Mouse (Mus musculus) cerebellum, adult 2 months (tissue): ENCODE measurements around the gene Babam2. TPM values are rescaled to one million over a fixed set of nuclear protein-coding genes. Genes with fewer than 3 reads are reported as not detected.
A peak's percentile ranks its signal among the peaks of the same experiment; 100 is the strongest.
"Not testable (repeated sequence)": the region's sequence is repeated elsewhere in the genome, so short reads cannot be mapped to it uniquely, and the experiment has no call there.

ENCODE experiments used
- DNase-seq, 2 experiments: peaks; one replicate each; pipeline ENCODE4 v3.0.0; 2021
- H3K27ac ChIP-seq: fragments of 200-500 bp; 2 replicates; pipeline ENCODE4 v1.5.1; 2012; ENCODE audit warnings: low read length, control low read depth, inconsistent platforms; ENCODE audit not compliant: insufficient read depth
- H3K27me3 ChIP-seq: fragments of 200-500 bp; 2 replicates; pipeline ENCODE4 v1.6.1; 2012; ENCODE audit warnings: inconsistent platforms, mild to moderate bottlenecking, low read length, moderate library complexity; ENCODE audit not compliant: control insufficient read depth, insufficient read depth
- H3K4me1 ChIP-seq: fragments of 200-500 bp; 2 replicates; pipeline ENCODE4 v1.6.1; 2011; ENCODE audit warnings: low read length; ENCODE audit not compliant: control insufficient read depth, insufficient read depth
- H3K4me3 ChIP-seq: fragments of 200-500 bp; replicated peaks from 2 replicates; pipeline ENCODE3; 2011; ENCODE audit warnings: mild to moderate bottlenecking, low read depth, low read length, control low read depth; ENCODE audit not compliant: insufficient read depth
- CTCF ChIP-seq: fragments of 200-500 bp; IDR thresholded peaks from 2 replicates; pipeline ENCODE4 v1.5.1; 2011; ENCODE audit warnings: low read depth, mild to moderate bottlenecking, control low read depth, low read length, moderate library complexity, borderline replicate concordance; ENCODE audit not compliant: insufficient read depth
- POLR2A ChIP-seq: fragments of 200-500 bp; IDR thresholded peaks from 2 replicates; pipeline ENCODE4 v1.6.1; 2011; ENCODE audit warnings: low read length, control low read depth, borderline replicate concordance; ENCODE audit not compliant: insufficient read depth
- WGBS: fragments of 180-500 bp; shearing (Covaris S2); methylation state at CpG from one replicate; pipeline ENCODE4 v1.1.7; 2018; 5-methylcytosine and 5-hydroxymethylcytosine counted together
- polyA plus RNA-seq: library from polyadenylated mRNA; depleted of rRNA; stranded (reverse); fragments of >200 nt; gene quantifications from 2 replicates; pipeline ENCODE4 v1.2.3, GENCODE M21; 2012

The Babam2 gene
- polyA plus RNA-seq, 1 experiment, result 42.8 TPM

- DNase-seq, result no peak
- H3K4me1 ChIP-seq, result no peaks in the 10 kb centered on the region
- H3K4me3 ChIP-seq, result no peak overlapping the region
- no peak overlapping the region for H3K27ac ChIP-seq
- 72% methylated on average over 2 of the region's 2 CpGs for WGBS
- TF ChIP-seq POLR2A (no peak), CTCF (no peak)
- no peaks in the 10 kb centered on the region for H3K27me3 ChIP-seq
Observed at GRCm38 (mm10) chr5:31961423-31961822, 263.9 kb downstream of the Babam2 start.

GRCm38 (mm10) chr5:31962346-31962745 is 264.9 kb downstream of the Babam2 start:
- Histone ChIP-seq H3K27me3 (no peaks in the 10 kb centered on the region), H3K27ac (no peak overlapping the region), H3K4me3 (no peak overlapping the region), H3K4me1 (peaks cover 5% of the 10 kb centered on the region; the same call in 1 of the 2 replicates)
- DNase-seq, result no peak
- WGBS, result 88% methylated on average over 3 of the region's 3 CpGs
- TF ChIP-seq CTCF (no peak), POLR2A (no peak)

GRCm38 (mm10) chr5:31963352-31963751 is 265.9 kb downstream of the Babam2 start:
- no peaks in the 10 kb centered on the region for H3K27me3 ChIP-seq
- DNase-seq, result no peak
- WGBS, result 89% methylated on average over 8 of the region's 8 CpGs

GRCm38 (mm10) chr5:31963851-31964250 is 266.4 kb downstream of the Babam2 start:
- Histone ChIP-seq H3K4me1 (peaks cover 10% of the 10 kb centered on the region), H3K27ac (no peak overlapping the region), H3K4me3 (no peak overlapping the region), H3K27me3 (no peaks in the 10 kb centered on the region)
- no peak for DNase-seq
- WGBS, result 87% methylated on average over 2 of the region's 2 CpGs
- TF ChIP-seq POLR2A (no peak), CTCF (no peak)

More at GRCm38 (mm10) chr5:31963352-31963751, 265.9 kb downstream of the Babam2 start:
- no peak overlapping the region for H3K4me3 ChIP-seq
- H3K4me1 ChIP-seq, result peaks cover 10% of the 10 kb centered on the region
- no peak for TF ChIP-seq POLR2A
- TF ChIP-seq CTCF, result no peak
- H3K27ac ChIP-seq, result no peak overlapping the region

- Histone ChIP-seq H3K27me3 (no peaks in the 10 kb centered on the region), H3K4me1 (peaks cover 10% of the 10 kb centered on the region), H3K4me3 (no peak overlapping the region), H3K27ac (no peak overlapping the region)
- TF ChIP-seq CTCF (no peak), POLR2A (no peak)
- WGBS, result 61% methylated on average over 5 of the region's 5 CpGs
- no peak for DNase-seq
Observed at GRCm38 (mm10) chr5:31966741-31967140, 269.3 kb downstream of the Babam2 start.

GRCm38 (mm10) chr5:31967526-31967925 is 270.0 kb downstream of the Babam2 start:
- no peak for TF ChIP-seq POLR2A
- TF ChIP-seq CTCF, result no peak
- peak in 1 of 2 experiments; percentile 16 for DNase-seq
- peaks cover 10% of the 10 kb centered on the region for H3K4me1 ChIP-seq
- WGBS, result 53% methylated on average over 4 of the region's 4 CpGs
- H3K4me3 ChIP-seq, result no peak overlapping the region
- no peak overlapping the region for H3K27ac ChIP-seq
- H3K27me3 ChIP-seq, result no peaks in the 10 kb centered on the region

- Histone ChIP-seq H3K4me3 (no peak overlapping the region), H3K27ac (no peak overlapping the region), H3K27me3 (no peaks in the 10 kb centered on the region), H3K4me1 (peaks cover 10% of the 10 kb centered on the region)
- 47% methylated on average over 6 of the region's 6 CpGs for WGBS
- TF ChIP-seq CTCF (no peak), POLR2A (no peak)
- DNase-seq, result peak; percentile 38 to 46
Observed at GRCm38 (mm10) chr5:31968046-31968506, 270.6 kb downstream of the Babam2 start.

GRCm38 (mm10) chr5:31972416-31972815 is 274.9 kb downstream of the Babam2 start:
- H3K27me3 ChIP-seq, DNase-seq, H3K27ac ChIP-seq, H3K4me1 ChIP-seq, H3K4me3 ChIP-seq: not testable (repeated sequence)
- WGBS, result 83% methylated on average over 1 of the region's 1 CpGs

- no peak for DNase-seq
- TF ChIP-seq CTCF (no peak), POLR2A (no peak)
- 88% methylated on average over 3 of the region's 3 CpGs for WGBS
- Histone ChIP-seq H3K27ac (no peak overlapping the region), H3K27me3 (no peaks in the 10 kb centered on the region), H3K4me3 (no peak overlapping the region), H3K4me1 (no peaks in the 10 kb centered on the region)
Observed at GRCm38 (mm10) chr5:31974614-31975168, 277.2 kb downstream of the Babam2 start.
